Mouse (Mus musculus) urinary bladder, postnatal 25 days (tissue): ENCODE results near the gene Ccdc144b.

Source experiments
- DNase-seq: peaks from one replicate; pipeline ENCODE4 v3.0.0; 2022; ENCODE audit warnings: low spot score

Gene Ccdc144b

GRCm38 (mm10) chr3:36029993-36030392 lies 23.4 kb downstream of the Ccdc144b start:
- DNase-seq: no peak

GRCm38 (mm10) chr3:36025732-36026131 lies 27.6 kb downstream of the Ccdc144b start:
- DNase-seq: no peak

GRCm38 (mm10) chr3:36011239-36011638 lies 42.1 kb downstream of the Ccdc144b start:
- no peak for DNase-seq

GRCm38 (mm10) chr3:36008411-36009154 lies 44.8 kb downstream of the Ccdc144b start:
- DNase-seq: no peak

GRCm38 (mm10) chr3:36004028-36004895 lies 49.1 kb downstream of the Ccdc144b start:
- DNase-seq: no peak

GRCm38 (mm10) chr3:36000275-36001239 lies 52.8 kb downstream of the Ccdc144b start, which contains the start of gene Mccc1:
Mccc1 (minus strand) TSS chr3:36000678.
- peak; percentile 90 for DNase-seq

GRCm38 (mm10) chr3:35994552-35995531 lies 58.5 kb downstream of the Ccdc144b start:
- no peak for DNase-seq

- no peak for DNase-seq
Observed at GRCm38 (mm10) chr3:35990715-35991114, 62.6 kb downstream of the Ccdc144b start.

GRCm38 (mm10) chr3:35988031-35988430 lies 65.3 kb downstream of the Ccdc144b start:
- DNase-seq: no peak

GRCm38 (mm10) chr3:35986266-35986665 lies 67.1 kb downstream of the Ccdc144b start:
- no peak for DNase-seq

- peak; percentile 16 for DNase-seq
Observed at GRCm38 (mm10) chr3:35973551-35973950, 79.8 kb downstream of the Ccdc144b start.

- no peak for DNase-seq
Observed at GRCm38 (mm10) chr3:35972985-35973384, 80.4 kb downstream of the Ccdc144b start.

GRCm38 (mm10) chr3:35971149-35971548 lies 82.2 kb downstream of the Ccdc144b start:
- no peak for DNase-seq

- no peak for DNase-seq
Observed at GRCm38 (mm10) chr3:35970441-35970840, 82.9 kb downstream of the Ccdc144b start.

GRCm38 (mm10) chr3:35967366-35967921 lies 85.9 kb downstream of the Ccdc144b start:
- no peak for DNase-seq

GRCm38 (mm10) chr3:35966493-35966892 lies 86.9 kb downstream of the Ccdc144b start:
- DNase-seq: no peak

GRCm38 (mm10) chr3:35964928-35965327 lies 88.4 kb downstream of the Ccdc144b start:
- no peak for DNase-seq

GRCm38 (mm10) chr3:35963921-35964320 lies 89.4 kb downstream of the Ccdc144b start:
- no peak for DNase-seq

- DNase-seq: no peak
Observed at GRCm38 (mm10) chr3:35963401-35963800, 89.9 kb downstream of the Ccdc144b start.

- DNase-seq: no peak
Observed at GRCm38 (mm10) chr3:35962967-35963366, 90.4 kb downstream of the Ccdc144b start.
